Mouse (Mus musculus): ENCODE results near the gene Fhl1. TPM values are rescaled to one million over a fixed set of nuclear protein-coding genes. Genes with fewer than 3 reads are reported as not detected.

The Fhl1 gene
- polyA plus RNA-seq (2017; shearing (Covaris generic)), result not detected

DNA sequence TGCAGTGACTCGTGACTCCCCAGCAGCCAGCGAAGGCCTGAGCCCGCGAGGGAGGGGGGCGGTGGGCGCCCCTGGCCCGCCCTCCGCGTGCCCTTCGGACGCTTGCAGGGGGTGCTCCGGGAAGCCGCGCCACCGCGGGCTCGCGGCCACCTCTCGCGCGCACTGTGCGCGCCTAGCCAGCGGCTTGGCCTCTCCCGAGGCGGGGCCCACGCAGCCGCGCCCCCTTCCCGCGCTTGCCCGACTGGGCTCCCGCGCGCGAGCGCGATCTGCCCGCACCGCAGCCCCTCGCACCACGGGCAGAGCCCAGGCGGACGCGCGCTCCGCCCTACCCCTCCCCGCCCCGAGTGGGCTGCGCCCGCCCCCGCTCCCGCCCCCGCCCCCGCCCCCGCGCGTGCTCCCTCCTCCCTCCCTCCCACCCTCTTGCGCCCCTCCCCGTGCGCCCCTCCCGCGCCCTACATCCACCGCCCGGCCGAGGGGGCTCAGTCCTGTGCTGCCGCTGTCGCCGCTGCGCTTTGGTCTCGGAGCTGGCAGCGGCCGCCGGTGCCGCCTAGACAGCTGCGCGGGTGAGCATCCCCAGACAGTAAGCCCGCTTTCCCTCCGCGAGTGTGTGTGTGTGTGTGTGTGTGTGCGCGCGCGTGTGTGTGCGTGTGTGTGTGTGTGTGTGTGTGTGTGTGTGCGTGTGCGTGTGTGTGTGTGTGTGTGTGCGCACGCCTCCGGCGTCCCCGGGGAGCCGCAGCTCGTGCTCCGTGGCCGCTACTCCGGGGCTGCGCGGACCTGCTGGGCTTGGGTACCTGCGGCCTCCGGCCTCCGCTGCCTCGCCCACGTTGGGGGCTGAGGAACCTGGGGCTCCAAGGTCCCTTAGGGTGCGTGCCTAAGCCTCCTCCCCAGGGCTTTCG lies at the start of gene Fhl1:
Gene Fhl1, plus strand, starts transcription at position 482 of the 896 bp plus-strand sequence.
- no peak for ATAC-seq

- ATAC-seq, result no peak
Observed at GRCm38 (mm10) chrX:56682156-56682720, 49.3 kb upstream of the Fhl1 start.

DNA sequence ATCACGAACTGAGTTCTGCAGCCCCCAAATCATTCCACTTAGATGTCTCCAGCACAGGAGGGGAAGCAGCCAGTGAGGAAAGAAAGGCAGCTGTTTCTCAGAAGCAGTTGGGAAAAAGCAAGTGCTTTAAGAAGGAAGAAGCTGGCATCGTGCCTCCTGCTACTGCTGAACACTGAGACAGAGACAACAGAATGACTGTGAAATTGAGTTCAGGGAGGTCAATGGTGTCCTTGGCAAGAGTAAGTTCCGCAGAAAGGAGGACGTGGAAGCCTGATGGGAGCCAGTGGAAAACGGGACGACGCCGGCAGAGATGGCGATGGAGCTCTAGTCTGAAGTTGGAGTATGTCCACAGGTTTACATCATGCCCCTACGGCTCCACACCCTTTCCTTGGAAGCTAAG lies 48.1 kb upstream of the Fhl1 start:
- ATAC-seq, result no peak

DNA sequence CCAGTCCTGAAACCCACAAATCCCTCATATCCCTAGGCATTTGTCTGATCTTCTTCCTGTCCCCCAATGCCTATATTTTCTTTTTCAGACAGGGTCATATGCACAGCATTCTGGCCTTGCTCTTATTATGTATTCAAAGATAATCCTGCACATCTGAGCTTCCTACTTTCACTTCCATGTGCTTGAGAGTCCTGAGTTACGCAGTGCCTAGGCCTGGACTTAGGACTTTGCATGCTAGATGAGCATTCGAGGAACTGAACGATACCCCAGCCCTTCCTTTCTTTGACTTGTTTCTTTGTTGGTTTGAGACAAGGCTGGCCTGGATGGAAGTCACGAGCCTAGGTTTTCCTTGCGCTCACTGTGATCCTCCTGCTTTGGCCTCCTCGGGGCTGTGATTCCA lies 39.0 kb upstream of the Fhl1 start:
- no peak for ATAC-seq

DNA sequence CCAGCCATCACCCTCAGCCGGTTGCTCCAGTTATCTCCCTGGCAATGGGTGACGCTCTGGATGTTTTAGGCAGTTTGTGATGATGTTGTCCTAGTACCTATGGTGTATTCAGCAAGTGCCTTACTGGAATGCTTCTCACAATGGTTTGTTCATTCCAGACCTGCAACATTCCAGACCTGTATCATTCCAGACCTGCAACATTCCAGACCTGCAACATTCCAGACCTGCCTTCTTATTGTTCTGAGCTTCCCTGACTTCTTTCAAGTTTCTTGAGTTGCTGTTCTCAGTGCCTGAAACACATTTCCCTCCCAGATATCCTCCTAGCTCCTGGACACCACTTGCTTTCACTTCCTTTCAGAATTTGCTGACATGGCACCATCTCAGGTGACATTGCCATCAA lies 37.0 kb upstream of the Fhl1 start:
- no peak for ATAC-seq

GRCm38 (mm10) chrX:56697199-56697780 lies 34.3 kb upstream of the Fhl1 start:
- no peak for ATAC-seq

GRCm38 (mm10) chrX:56697886-56698285 lies 33.7 kb upstream of the Fhl1 start:
- ATAC-seq, result no peak

- no peak for ATAC-seq
Observed at GRCm38 (mm10) chrX:56701261-56701660, 30.3 kb upstream of the Fhl1 start.

GRCm38 (mm10) chrX:56703965-56704562 lies 27.5 kb upstream of the Fhl1 start:
- no peak for ATAC-seq

DNA sequence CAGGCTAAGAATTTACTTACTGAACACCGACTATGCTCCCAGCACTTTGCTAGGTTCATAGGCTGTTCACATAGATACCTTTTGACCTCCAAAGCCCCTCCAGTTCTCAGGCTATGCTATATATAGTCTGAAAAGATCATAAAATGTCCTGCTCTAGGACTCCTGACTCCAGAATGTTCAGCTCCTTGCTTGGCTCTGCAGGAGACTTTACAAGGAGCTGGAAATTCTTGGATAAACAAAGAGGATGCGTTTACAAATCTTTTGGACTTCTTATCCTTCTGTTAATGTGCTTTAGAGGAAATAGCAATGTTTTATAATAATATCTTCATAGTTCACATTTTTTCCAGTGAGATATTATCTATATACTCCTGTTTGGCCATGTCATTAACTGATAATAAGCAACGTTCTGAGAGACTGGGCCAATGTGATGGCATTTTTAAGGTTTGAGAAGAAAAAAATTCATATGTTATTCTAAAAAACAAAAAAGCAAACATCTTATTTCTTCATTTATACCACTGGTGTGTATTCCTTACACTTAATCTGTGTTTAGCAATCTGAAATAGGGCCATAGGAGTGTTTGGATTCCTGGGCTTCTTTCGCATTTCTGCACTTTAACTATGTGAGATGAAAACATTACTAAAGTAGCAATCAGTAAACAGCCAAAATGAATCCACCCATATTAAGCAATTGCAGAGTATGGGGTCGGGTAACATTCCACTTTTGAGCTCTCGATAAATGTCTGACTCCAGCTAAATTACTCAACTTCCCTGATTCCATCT lies 22.8 kb upstream of the Fhl1 start:
- ATAC-seq, result no peak

- no peak for ATAC-seq
Observed at GRCm38 (mm10) chrX:56710522-56710921, 21.1 kb upstream of the Fhl1 start.

DNA sequence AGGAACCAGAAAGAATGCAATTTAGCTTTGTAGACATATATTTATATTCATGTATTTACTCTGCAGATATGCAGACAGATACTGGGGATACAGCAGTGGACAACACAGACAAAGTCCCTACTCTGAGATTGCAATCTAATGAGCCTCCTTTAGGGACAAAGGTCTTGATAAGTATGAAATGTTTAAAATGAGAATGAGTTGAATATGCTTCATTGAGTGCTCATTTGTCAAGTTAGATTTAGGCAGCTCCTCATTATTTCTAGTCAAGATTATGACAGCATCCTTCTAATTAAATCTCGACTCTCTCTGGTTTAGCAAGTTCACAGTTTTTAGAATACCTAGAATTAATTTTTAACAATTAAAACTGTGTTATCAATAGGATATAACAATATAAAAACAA lies 18.9 kb upstream of the Fhl1 start:
- no peak for ATAC-seq

GRCm38 (mm10) chrX:56722559-56722958 lies 9.0 kb upstream of the Fhl1 start:
- no peak for ATAC-seq

DNA sequence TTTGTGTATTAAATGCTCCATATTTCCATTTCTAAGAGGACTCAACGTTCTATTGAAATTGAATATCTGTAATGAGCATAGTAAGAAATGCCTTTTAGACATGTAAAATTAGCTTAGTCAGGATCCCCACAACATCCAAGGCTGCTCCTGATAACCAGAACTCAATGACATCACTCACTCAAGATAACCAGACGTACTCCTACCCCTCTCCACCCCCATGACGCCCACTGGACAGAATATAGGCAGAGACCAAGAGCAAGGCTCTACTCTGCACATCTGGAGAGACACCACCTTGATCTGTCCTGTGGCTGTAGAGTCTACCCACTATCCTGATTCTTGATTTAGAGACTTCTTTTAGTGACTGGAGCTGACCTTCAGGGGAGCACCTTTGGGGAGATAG lies 3.1 kb upstream of the Fhl1 start:
- no peak for ATAC-seq

DNA sequence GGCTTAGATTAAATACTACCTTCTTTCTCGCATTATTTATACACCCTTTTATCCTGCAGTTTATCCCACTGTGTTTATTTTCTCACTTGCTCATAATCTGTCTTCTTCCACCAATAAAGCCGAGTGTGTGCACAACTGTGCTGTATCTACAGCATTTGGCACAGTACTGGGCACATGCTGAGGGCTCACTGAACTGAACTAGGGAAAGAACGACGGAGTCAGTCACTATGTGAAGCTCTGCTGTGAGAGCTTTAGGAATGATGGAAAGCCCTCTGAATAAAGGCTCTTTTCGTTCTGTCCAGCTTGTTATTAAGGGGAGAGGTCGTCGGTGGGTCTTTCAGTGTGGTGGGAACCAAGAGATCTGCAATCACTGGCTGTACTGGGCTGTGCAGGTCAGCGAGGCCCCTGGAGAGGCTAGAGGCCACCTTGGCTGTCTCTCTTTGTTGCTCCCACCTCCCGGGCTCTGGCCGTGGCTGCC lies 720 bp upstream of the Fhl1 start:
- no peak for ATAC-seq

DNA sequence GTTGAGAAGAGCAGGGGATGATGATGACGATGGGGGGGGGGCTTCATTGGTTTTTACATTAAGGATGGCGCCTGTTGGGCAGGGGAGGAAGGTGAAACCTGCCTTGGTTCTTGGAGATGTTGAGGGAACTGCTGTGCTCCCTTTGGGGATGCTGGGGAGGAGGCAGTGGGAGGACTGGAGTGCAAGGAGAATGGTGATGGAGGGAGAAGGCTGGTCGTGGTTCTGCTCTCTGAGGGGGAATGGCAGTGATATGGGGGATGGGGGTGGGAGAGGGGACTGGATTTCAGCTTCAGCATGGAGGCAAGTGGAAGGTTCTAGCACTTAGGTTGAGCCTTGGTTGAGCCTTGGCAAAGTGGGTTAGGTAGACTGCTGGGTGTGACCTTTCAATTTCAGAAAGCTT lies 814 bp downstream of the Fhl1 start:
- ATAC-seq, result no peak

GRCm38 (mm10) chrX:56734436-56734835 lies 2.8 kb downstream of the Fhl1 start:
- no peak for ATAC-seq

DNA sequence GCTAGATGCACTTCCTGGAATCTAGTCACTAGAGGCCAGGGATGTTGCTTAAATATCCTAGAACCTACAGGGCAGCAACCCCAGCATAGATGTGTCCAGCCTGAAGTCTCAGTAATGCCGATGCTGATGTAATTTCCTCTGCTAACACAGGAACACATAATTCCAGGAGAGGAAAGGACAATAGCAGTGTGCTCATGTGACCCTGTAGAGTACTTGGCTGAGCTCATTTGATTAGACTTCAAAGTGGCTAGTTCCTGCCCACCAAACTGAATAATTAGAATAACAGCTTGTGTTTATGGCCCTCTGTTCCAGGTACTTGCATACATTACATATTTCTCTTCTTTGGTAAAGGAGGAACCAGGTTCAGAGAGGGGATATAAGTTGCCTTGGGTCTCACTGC lies 4.6 kb downstream of the Fhl1 start:
- no peak for ATAC-seq

DNA sequence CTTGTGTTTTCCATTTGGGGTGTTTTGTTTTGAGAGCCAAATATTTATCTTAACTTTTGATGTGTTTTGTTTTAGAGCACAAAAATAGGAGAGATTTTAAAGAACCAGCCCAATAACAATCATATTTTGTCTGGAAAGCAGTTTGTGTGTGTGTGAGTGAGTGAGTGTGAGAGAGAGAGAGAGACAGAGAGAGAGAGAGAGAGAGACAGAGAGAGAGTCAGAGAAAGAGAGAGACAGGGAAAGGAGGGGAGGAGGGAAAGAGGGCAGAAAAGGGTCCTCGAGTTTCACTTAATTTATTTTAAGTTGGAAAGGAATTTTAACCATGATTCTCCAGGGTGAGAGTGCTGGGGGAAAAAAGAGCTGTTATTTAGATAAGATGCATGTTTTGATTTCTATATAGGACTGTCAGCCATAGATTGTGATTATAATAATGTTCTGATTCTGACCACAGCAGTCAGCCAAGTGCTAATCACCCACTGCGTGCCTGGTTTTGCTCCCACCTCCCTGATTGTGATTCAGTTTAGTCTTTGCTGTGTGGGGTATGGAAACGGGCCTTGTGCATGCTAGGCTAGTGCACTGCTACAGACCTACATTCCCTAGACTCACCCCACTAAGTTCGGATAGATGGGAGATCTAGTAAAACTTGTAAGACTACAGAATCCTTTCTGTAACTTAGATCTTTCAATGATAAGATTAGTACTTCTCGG lies 6.4 kb downstream of the Fhl1 start:
- no peak for ATAC-seq

GRCm38 (mm10) chrX:56741428-56741827 lies 9.8 kb downstream of the Fhl1 start:
- no peak for ATAC-seq

DNA sequence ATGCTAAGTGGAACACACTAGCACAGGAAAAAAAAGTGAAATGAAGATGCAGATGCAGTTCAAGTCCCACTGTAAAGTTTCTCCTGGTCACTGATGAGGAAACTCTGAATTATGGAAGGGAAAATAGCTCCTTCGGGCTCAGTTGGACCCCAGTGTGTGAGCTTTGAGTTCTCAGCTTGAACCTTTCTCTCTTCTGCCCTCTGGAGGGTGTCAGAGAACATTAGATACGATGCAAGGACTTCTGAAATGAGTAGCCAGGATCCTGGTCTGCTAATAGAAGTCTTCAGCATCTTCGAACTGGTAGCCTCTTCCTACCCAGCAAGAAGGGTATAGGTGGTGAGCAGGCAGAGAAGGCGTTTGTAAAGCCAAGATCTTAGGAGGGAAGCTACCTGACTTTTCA lies 19.9 kb downstream of the Fhl1 start:
- ATAC-seq, result no peak

DNA sequence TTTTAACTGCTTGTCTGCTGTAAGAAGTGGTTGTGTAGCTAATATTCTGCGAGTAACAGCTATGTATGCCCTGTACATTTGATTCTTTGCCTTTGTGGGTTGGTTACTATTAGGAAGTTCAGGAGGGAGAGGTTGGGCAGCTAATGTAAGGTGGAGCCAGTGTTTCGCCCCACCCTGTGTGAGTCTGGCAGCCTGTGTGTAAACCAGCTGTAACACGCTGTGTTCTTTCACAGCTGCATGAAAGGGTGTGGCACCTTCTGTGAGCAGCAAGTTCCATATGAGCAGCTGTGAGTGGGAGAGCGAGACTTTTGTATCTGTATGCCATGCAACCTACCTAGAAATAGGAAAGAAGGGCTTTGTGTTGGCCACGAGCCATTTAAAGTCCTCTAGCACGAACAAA lies 20.6 kb downstream of the Fhl1 start:
- ATAC-seq, result no peak
